Mouse (Mus musculus) CH12F3 (cell line): ENCODE data around the gene Tpt1.
"Not testable (repeated sequence)": the region's sequence is repeated elsewhere in the genome, so short reads cannot be mapped to it uniquely, and the experiment has no call there.

ENCODE experiments used
- in situ Hi-C: fragments of 300-500 bp; cut with MboI; formaldehyde crosslinking; loops from 2 replicates; pipeline ENCODE4 v1.14.3; 2020; ENCODE audit warnings: low sequenced_read_pairs

Tpt1 gene

DNA sequence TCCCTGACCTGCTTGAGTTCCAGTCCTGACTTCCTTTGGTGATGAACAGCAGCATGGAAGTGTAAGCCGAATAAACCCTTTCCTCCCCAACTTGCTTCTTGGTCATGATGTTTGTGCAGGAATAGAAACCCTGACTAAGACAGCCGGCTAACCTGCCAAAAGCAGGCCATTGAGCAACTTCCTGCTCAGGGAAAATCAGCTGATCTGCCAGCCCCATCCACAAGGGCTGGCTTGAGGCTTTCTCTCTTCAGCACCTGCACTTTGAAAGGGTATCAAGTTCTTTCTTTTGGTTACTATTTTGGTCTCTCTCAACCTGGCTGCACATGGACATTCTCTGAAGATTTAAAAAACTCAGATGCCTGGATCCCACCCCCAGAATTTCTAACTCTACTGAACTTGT is 3.1 kb upstream of the Tpt1 start:
- in situ Hi-C loops = not testable (repeated sequence)

DNA sequence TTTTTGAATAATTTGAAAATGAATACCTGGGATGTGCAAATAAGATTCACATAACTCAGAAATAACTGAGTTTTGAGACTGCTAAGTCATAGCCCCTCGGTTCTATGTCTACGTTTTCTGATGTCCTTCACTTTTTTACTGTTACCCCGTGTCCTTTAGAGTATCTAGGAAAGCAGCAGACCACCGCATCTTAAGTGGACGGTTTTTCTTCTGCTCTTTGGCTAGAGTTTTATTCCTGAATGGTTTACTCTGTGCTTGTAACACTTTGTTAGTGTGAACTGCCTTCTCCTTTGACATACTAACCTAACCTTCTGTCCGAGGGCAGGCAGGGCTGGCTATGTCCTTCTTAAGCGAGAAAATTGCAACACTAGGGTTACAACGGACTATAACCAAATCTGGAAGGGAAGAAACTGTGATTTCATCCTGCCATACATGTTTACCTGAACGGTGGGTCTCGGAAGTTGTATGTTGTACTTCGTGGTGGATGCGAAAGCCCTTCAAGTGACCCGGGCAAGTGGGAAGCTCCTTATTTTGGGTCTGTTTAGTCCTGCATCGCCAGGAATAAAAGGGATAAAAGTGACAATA is 690 bp upstream of the Tpt1 start:
- in situ Hi-C loops = no loop called here

- in situ Hi-C loops = no loop called here
Measured at GRCm38 (mm10) chr14:75845698-75846115, 814 bp downstream of the Tpt1 start.

DNA sequence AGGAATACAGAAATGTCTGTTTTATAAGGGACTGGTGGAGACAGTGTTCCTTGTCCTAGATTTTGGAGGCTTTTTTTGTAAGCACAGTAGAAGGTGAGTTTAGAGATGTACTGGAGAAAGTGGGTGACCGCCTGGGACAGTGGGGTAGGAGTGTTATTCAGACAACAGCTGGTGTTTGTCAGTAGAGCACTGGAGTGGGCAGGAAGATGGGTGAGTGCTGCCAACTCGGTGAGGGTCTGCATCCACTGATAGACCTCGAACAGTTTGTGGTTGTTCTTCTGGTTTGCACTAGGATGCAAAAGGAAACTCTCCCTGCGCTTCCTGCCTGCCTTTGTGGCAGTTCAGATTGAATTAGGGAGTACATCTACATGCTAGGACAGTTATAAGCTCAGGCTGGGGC is 2.8 kb downstream of the Tpt1 start:
- in situ Hi-C loops = no loop called here

- in situ Hi-C loops = no loop called here
Measured at GRCm38 (mm10) chr14:75848482-75848881, 3.6 kb downstream of the Tpt1 start.

- in situ Hi-C loops = no loop called here
Measured at GRCm38 (mm10) chr14:75849236-75849635, 4.3 kb downstream of the Tpt1 start.

- in situ Hi-C loops = no loop called here
Measured at GRCm38 (mm10) chr14:75849842-75850568, 5.1 kb downstream of the Tpt1 start.

DNA sequence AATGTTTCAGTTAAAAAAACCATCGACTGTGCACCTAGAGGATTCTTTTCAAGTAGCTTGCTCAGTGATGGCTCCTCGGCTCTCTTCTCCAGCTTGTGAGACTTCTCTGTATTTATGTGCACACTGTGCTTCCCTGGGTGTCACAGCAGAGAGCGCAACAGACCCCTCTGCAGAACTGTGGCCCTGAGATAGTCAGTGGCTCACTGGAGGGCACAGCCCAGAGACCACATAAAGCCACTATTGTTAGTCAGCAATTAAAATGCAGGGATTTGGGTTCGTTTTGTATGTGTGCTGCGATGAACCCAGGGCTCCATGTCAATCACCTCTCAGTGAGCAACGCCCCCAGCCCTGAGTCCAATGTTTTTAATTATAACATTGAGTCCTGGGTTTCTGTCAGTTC is 5.9 kb downstream of the Tpt1 start:
- in situ Hi-C loops = no loop called here

- in situ Hi-C loops = no loop called here
Measured at GRCm38 (mm10) chr14:75852016-75852415, 7.1 kb downstream of the Tpt1 start.

DNA sequence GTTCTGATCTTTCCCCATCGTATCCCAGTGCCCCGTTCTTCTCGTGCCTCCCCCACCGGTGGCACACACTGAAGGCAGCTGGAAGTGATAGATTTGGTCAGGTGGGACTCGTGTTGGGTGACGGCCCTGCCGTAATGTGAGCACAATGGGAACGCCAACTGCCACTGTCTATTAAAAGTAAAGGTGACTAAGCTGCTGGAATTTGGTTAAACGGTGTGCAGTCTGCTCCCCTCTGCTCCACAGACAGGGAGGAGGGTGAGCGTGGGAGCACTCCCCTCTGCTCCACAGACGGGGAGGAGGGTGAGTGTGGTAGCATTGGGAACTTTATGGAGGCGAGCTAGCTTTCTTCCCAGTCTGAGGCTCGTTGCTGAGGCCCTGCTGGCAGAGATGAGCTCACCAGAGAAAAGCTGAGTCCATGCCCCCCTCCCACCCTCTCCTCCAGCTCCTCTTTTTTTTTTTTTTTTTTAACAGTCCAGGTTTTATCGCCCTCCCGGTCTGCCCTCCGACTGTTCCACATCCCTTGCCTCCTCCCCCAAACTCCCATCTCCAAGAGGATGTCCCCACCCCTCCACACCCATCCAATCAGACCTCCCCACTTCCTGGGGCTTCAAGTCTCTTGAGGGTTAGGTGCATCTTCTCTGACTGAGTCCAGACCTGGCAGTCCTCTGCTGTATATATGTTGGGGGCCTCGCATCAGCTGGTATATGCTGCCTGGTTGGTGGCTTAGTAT is 10.5 kb downstream of the Tpt1 start:
- in situ Hi-C loops = no loop called here

DNA sequence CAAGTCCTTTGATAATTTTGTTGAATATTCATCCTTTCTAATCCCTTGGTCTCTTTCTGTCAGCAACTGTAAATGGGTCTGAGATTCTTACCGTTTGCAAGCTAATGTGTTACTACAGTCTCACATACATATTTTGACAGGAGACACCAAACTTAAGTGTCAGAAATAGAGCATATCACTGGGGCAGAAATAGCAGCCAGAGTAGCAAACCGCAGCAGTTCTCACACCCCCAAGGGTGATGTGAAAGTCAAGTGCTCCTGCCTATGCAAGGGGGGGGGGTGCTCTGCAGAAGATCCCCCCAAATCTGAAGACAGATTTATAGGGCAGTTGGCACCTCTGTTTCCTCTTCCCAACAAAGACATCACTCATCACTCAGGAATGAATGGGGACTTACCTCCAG is 13.3 kb downstream of the Tpt1 start:
- in situ Hi-C loops = no loop called here

DNA sequence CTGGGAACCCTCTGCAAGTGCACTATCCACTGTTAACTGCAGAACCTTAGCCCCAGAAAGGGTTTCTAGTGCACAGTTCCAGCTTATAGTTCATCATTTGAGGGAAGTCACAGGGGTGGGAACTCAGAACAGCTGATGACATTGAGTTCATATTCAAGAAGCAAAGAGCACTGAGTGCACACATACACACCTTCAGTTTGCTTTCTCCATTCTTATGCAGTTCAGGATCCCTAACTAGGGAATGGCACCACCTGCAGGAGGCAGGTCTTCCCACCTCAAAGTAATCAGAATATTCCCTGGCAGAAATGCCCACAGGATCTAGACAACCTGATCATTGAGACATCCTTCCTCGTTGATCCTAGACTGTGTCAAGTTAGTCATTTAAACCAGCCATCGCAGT is 14.7 kb downstream of the Tpt1 start:
- in situ Hi-C loops = no loop called here

GRCm38 (mm10) chr14:75862701-75863100 is 17.8 kb downstream of the Tpt1 start:
- in situ Hi-C loops = no loop called here

- in situ Hi-C loops = no loop called here
Measured at GRCm38 (mm10) chr14:75863549-75864409, 18.9 kb downstream of the Tpt1 start.

GRCm38 (mm10) chr14:75866706-75867333 is 21.9 kb downstream of the Tpt1 start:
- in situ Hi-C loops = no loop called here

- in situ Hi-C loops = not testable (repeated sequence)
Measured at GRCm38 (mm10) chr14:75868028-75868427, 23.1 kb downstream of the Tpt1 start.

DNA sequence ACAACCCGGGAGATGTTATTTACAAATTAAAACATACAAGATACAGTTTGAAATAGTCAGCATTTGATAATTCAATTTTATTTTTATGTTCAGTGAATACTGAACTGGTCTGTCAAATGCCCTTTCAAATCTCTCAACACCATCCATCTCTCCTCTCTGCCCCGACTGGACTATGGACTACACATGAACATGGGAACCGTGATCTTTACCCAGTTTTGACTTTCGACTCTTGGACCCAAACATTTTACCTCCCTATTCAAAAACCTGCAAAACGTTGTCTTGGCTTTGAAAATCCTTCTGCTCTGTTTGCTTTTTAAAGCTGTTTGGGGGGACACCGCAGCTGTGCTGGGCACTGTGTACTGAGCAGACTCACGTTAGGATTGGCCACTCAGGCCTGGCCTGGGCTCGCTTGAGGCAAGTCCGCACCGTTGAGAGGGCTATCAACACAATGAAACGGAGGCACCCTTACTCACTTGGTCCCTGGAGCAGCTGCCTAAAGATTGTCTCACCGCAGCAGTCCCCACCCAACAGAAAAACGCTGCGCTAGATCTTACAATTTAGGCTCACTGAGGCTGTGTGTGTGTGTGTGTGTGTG is 25.0 kb downstream of the Tpt1 start:
- in situ Hi-C loops = no loop called here

DNA sequence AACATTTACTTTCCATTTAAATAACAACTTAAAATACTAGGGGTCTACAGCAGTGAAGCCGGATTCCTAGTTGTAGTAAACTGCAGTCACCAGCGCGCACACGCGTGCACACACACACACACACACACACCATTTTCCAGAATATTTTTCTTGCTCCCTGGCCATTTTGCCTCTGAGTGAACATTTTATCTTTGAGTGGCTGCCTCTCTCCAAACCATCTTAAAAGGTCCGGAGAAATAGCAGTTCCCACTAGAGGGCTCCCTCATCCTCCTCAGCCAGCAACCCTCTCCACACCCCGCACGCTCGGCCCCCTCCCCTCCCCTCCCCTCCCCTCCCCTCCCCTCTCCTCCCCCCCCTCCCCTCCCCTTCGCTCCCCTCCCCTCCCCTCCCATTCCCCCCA is 25.7 kb downstream of the Tpt1 start:
- in situ Hi-C loops = no loop called here

DNA sequence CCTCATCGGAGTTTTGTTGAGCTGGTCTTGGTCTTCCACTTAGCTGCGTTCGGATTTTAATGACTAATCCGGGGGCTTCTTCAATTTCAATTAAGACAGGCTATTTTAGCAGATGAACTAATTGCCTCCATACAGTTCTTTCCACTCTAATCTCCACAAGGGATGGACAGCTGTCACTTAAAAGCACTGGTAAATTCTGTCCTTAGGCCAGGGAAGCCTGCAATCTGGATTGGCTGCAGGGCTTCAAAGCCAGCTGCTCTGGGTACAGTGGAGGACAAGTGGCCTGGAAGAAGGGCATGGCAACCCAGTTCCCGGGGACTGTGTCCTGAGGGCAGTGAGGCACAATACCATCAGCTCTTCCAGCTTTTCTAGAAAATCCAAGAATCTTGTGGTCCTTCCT is 26.2 kb downstream of the Tpt1 start:
- in situ Hi-C loops = no loop called here

DNA sequence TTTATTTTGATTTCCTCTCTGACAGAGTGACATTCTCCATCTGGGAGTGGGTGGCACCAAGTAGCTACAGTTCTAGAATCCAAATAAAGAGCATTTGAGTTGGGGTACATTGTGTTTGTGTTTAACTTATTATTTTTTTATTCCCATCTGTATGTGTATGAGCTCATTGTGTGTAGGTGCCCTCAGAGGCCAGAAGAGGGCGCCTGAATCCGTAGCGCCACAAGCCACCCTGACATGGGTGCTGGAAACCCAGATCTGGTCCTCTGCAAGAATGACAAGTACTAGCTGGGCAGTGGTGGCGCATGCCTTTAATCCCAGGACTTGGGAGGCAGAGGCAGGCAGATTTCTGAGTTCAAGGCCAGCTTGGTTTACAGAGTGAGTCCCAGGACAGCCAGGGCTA is 26.9 kb downstream of the Tpt1 start:
- in situ Hi-C loops = no loop called here
